Mouse (Mus musculus): ENCODE measurements at regions not wholly inside any gene's neighbourhood (a gene's known extent, or its start where the extent isn't known, plus 50 kb on each side); places are given as distances from the start of the nearest gene placed in this dataset.

DNA sequence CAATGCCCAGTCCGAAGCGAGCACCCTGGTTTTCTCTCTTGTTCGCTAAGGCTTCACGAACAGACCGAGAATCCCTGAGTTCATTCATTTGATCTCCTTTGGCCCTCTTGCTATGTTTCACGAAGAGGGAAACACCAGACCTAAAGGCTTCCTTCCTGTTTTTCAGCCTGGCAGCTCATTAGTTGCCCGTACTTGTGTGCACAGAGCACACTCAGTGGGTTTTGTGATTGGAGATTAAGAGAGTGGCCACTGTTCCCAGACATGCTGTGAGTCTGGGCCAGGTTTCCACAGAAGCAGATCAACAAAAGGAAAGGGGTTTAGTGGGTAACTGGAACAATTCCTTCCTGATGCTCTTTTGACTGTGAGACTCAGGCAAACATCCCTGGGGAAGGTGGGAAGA, 331.5 kb upstream of the Kazn start:
- H3K27ac ChIP-seq (ENCODE audit: insufficient read depth, low read depth, low read length): no peak overlapping the region
- H3K4me3 ChIP-seq (ENCODE audit: insufficient read depth, low read length): no peak overlapping the region
- no peaks in the 10 kb centered on the region for H3K4me1 ChIP-seq (ENCODE audit: control insufficient read depth, insufficient read depth, low read length)
- TF ChIP-seq CTCF (IDR thresholded peaks at IDR 0.05; ENCODE audit: low read depth, low read length): no peak

DNA sequence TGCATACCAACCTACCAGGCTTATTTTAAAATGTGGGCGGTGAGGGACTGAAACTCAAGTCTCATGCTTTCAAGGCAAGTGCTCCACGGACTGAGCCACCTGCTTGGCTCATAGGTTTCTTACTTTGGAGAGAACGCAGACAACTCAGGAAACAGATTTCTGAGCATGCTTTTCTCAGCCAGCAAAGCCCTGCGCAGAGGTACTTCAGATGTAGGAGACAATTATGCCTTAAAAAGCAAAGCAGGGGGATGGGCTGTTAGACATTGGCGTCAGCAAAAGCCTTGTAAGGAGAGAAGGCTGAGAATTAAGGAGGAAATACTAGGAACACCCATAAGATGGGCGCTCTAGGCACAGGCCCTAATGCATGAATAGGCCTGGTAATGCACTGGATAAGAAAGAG, 329.4 kb upstream of the Kazn start:
- no peaks in the 10 kb centered on the region for H3K4me1 ChIP-seq (ENCODE audit: control insufficient read depth, insufficient read depth, low read length)
- no peak overlapping the region for H3K4me3 ChIP-seq (ENCODE audit: insufficient read depth, low read length)
- TF ChIP-seq CTCF (IDR thresholded peaks at IDR 0.05; ENCODE audit: low read depth, low read length): no peak
- H3K27ac ChIP-seq (ENCODE audit: insufficient read depth, low read depth, low read length): no peak overlapping the region

DNA sequence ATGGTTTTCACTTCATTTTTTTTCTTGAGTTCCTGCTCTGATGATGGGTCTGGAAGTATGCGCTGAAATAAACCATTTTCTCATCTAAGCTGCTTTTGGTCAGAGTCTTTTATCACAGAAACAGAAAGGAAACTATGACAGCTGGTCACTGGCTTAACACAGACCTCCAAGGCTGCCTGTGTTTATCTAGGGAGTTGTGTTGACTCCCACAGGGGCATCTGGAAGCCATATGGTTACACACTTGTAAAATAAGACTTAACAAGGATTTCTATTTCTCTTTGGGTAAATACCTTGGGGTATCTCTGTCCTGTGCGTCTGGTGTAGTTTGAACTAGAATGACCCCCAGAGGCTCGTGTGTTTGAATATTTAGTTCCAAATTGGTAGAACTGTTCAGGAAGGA, 315.5 kb upstream of the Kazn start:
- TF ChIP-seq CTCF (IDR thresholded peaks at IDR 0.05; ENCODE audit: low read depth, low read length): no peak
- TF ChIP-seq POLR2A (IDR thresholded peaks at IDR 0.05; ENCODE audit: borderline replicate concordance, low read depth, low read length): no peak
- Histone ChIP-seq H3K4me1 (ENCODE audit: control insufficient read depth, insufficient read depth, low read length) (no peaks in the 10 kb centered on the region), H3K4me3 (ENCODE audit: insufficient read depth, low read length) (no peak overlapping the region), H3K27ac (ENCODE audit: insufficient read depth, low read depth, low read length) (no peak overlapping the region)

DNA sequence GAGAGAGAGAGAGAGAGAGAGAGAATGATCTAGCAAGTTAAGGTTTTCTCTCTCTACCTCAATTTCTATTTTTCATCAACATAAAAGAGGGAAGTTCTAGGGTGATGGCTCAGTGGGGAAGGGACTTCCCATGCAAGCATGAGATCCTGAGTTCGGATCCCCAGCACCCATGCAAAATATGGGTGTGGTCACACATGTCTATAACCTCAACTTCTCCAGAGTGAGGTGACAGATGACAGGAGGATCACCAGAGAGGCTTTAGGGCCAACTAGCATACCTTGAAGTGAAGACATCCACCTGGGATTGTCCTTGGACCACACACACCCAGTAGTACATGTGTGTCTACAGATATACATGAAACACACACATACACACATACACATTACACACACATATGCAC, 306.7 kb upstream of the Kazn start:
- Histone ChIP-seq H3K4me3 (ENCODE audit: insufficient read depth, low read length) (no peak overlapping the region), H3K27ac (ENCODE audit: insufficient read depth, low read depth, low read length) (no peak overlapping the region), H3K4me1 (ENCODE audit: control insufficient read depth, insufficient read depth, low read length) (no peaks in the 10 kb centered on the region)
- TF ChIP-seq CTCF (IDR thresholded peaks at IDR 0.05; ENCODE audit: low read depth, low read length) (no peak), POLR2A (IDR thresholded peaks at IDR 0.05; ENCODE audit: borderline replicate concordance, low read depth, low read length) (no peak)

DNA sequence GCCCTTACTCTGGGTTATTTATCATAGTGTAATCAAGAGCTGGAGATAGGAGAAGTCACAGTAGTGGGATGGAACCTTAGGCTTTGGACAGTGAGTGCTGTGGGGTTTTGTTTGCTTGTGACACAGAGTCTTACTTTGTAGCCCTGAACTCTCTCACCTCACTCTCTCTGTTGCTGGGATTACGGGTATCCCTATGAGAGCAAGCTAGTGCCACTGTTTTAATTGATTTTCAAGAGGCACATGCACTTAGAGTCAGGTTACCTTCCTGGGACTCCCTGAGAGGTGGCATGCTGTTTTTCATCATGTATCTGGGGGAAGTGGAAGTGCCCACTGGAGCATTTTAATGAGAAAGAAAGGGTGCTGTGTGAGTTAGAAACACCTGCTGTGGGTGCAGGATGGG, 306.0 kb upstream of the Kazn start:
- H3K27ac ChIP-seq (ENCODE audit: insufficient read depth, low read depth, low read length): no peak overlapping the region
- H3K4me1 ChIP-seq (ENCODE audit: control insufficient read depth, insufficient read depth, low read length): no peaks in the 10 kb centered on the region
- TF ChIP-seq CTCF (IDR thresholded peaks at IDR 0.05; ENCODE audit: low read depth, low read length) (no peak), POLR2A (IDR thresholded peaks at IDR 0.05; ENCODE audit: borderline replicate concordance, low read depth, low read length) (no peak)
- H3K4me3 ChIP-seq (ENCODE audit: insufficient read depth, low read length): no peak overlapping the region

DNA sequence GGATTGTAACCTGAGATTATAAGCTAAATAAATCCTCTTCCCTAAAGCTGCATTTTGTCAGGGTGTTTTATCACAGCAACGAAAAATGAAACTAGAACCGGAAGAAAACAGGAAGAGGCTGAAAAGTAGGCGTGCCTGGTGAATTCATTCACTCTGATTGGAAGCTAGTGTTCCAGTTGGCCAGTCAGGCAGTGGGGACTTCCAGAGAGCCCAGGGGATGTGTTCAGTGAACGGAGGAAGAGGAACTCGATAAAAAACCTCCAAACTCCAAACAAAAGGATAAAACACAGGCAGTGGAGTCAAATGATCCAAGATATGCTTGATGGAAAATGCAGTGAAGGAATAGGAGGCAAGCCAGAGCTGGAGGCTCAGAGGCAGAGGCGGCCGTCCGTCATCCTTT, 305.5 kb upstream of the Kazn start:
- no peak for TF ChIP-seq CTCF (IDR thresholded peaks at IDR 0.05; ENCODE audit: low read depth, low read length)
- no peak for TF ChIP-seq POLR2A (IDR thresholded peaks at IDR 0.05; ENCODE audit: borderline replicate concordance, low read depth, low read length)
- Histone ChIP-seq H3K4me3 (ENCODE audit: insufficient read depth, low read length) (no peak overlapping the region), H3K4me1 (ENCODE audit: control insufficient read depth, insufficient read depth, low read length) (no peaks in the 10 kb centered on the region), H3K27ac (ENCODE audit: insufficient read depth, low read depth, low read length) (no peak overlapping the region)

DNA sequence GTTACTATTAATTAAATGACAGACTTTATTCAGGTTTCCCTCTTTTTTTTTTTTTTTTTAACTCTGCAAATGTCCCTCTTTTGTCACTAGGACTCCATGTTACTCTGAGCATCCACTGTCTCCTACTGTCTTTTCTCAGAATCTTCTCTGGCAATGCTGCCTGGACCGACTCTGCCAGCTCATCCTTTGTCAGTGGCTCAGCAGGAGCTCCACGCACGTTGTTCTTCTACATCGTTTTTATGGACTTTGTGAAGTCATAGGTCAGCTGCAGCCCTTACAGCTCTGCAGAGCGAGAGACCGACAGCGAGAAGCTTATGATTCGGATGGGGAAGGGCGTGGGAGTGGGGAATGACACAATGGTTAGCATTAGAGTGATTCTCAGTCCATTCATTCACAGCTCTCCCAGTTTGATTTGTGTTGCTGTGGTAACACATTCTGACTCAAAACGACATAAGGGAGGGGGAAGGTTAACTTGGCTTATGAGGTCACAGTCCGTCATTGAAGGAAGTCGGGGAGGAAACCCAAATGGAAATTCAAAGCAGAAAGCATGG, 300.1 kb upstream of the Kazn start:
- Histone ChIP-seq H3K4me3 (ENCODE audit: insufficient read depth, low read length) (no peak overlapping the region), H3K27ac (ENCODE audit: insufficient read depth, low read depth, low read length) (no peak overlapping the region), H3K4me1 (ENCODE audit: control insufficient read depth, insufficient read depth, low read length) (no peaks in the 10 kb centered on the region)
- TF ChIP-seq POLR2A (IDR thresholded peaks at IDR 0.05; ENCODE audit: borderline replicate concordance, low read depth, low read length): no peak
- no peak for TF ChIP-seq CTCF (IDR thresholded peaks at IDR 0.05; ENCODE audit: low read depth, low read length)

DNA sequence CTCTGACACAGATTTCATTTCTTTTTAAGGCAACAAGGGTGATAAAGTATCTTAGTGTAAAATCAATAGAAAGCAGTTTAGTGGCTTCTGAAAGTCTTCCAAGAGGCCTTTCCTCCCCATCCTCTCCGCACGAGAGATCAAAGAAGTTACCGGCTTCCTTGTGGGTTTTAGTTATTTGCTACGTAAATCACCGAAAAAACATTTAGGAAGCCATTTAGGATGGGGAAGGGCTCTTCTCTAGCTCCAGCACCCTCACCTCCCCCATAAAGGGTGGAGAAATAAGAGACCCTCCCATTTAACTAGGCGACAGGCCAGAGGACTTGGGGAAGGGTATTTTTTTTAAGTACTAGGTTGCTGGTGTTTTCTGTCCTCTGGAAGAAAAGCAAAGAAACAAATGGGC, 287.9 kb upstream of the Kazn start:
- Histone ChIP-seq H3K4me1 (ENCODE audit: control insufficient read depth, insufficient read depth, low read length) (no peaks in the 10 kb centered on the region), H3K27ac (ENCODE audit: insufficient read depth, low read depth, low read length) (no peak overlapping the region), H3K4me3 (ENCODE audit: insufficient read depth, low read length) (no peak overlapping the region)
- TF ChIP-seq POLR2A (IDR thresholded peaks at IDR 0.05; ENCODE audit: borderline replicate concordance, low read depth, low read length) (no peak), CTCF (IDR thresholded peaks at IDR 0.05; ENCODE audit: low read depth, low read length) (no peak)

DNA sequence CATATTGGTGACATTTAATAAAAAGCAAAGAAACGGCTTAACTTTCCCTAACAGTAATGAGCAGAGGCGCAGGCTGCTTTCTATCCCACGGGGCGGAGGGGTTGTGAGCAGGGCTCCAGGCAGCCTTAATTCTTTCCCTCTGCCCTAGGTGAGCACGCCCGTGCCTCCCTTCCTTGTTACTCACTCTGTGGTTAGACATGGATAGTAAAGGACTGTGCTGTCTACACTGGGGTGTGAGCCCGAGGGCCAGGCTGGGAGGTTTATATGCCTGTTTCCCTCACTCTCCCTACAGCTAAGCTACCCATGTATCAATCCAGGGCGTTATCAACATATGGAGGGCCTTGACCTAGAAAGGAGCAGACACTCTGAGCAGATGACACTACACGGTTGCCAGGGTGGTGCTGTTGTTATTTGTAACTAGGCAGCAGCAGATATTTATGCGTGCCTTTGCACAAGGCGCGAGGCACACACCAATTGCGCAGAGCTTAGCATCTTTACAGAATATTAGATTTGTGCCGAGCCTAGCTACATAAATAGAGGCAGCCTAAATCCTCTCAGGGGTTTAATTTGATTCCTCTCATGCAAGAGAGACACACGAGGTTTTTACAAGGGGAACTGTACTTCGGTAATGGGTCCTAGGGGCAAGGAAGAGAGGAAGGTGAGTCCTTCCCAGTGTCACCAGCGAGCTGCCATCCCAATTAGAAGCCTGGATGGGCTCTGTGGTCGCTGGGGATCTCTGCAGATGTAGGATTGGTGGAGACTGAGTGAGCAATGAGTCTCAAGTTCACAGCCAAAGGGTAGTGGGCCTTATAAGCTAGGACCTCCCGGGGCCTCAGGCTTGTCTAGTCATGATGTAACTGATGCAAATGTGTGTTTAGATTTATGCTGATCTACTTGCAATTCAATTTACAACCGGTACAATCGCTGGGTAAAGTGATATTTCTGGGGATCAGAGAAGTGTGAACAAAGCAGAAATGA, 278.6 kb upstream of the Kazn start:
- TF ChIP-seq POLR2A (IDR thresholded peaks at IDR 0.05; ENCODE audit: borderline replicate concordance, low read depth, low read length): no peak
- TF ChIP-seq CTCF (IDR thresholded peaks at IDR 0.05; ENCODE audit: low read depth, low read length): no peak
- H3K27ac ChIP-seq (ENCODE audit: insufficient read depth, low read depth, low read length): no peak overlapping the region
- H3K4me3 ChIP-seq (ENCODE audit: insufficient read depth, low read length): no peak overlapping the region
- no peaks in the 10 kb centered on the region for H3K4me1 ChIP-seq (ENCODE audit: control insufficient read depth, insufficient read depth, low read length)

DNA sequence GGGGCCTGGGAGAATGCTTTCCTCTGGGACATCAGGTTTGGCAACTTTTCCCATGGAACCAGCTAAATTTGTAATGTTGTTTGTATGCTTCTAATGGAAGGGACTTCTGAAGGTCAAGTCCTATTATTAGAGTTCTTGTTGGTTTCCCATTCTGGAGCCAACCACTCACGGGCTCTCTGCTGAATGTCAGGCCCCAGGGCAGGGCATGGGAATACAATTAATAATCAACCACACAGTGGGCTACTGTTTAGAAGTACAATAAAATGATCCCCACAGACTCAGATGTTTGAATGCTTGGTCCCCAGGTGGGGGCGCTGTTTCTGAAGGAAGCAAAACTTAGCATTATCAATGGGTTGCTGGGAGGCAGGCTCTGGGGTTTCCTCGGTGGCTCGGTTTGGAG, 275.6 kb upstream of the Kazn start:
- TF ChIP-seq CTCF (IDR thresholded peaks at IDR 0.05; ENCODE audit: low read depth, low read length): no peak
- TF ChIP-seq POLR2A (IDR thresholded peaks at IDR 0.05; ENCODE audit: borderline replicate concordance, low read depth, low read length): no peak

More for the DNA sequence above, 275.6 kb upstream of the Kazn start:
- Histone ChIP-seq H3K4me1 (ENCODE audit: control insufficient read depth, insufficient read depth, low read length) (no peaks in the 10 kb centered on the region), H3K27ac (ENCODE audit: insufficient read depth, low read depth, low read length) (no peak overlapping the region), H3K4me3 (ENCODE audit: insufficient read depth, low read length) (no peak overlapping the region)
